Mouse (Mus musculus): ENCODE measurements around the gene Gatb. TPM values are rescaled to one million over a fixed set of nuclear protein-coding genes. Genes with fewer than 3 reads are reported as not detected.

The Gatb gene
- polyA plus RNA-seq, 1 experiment, result 6.7 TPM

DNA sequence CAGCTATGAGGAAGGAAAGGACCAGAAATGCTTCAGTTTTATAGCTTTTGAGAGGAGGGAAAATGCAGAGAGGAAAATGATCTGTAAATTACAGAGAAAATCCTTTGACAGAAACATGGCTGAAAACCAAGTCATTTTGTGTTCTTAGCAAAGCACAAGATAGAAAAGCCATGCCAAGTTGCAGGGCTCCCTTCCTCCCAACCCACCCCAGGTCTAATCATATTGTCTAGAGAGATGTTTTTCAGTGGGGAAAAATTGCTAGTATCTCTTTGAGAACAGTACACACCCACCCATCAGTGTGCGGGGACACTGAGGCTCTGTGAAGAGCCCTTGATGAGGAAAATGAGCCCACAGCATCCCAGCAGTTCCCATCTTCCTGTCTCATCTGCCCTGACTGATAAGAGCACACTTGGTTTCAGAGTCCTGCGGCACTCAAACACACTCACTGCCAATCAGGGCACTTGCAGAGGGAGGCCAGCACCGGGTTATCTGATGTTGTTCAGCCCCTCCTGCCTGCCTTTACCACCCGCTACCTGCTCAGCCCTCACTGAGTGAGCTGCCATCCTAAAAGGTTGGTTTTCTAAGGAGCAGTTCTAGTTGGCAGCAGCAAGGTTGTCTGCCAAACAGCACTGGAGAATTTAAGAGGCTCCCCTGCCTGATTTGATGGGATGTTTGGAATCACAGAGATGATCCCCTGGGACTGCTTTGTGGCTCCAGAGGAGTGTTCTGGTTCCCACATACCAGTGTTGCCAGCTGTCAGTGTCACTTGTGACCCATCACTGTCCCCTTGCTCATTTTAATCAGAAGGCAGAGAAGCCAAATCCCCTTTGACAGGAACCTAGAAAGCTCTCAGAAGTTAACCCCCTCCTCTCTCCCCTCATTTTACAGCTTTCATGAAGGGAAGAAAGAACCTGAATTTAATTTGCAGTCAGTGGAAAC, 79.1 kb downstream of the Gatb start:
- H3K27ac ChIP-seq (ENCODE audit: control insufficient read depth, insufficient read depth, low read depth, low read length, poor library complexity), result no peak overlapping the region
- no peak for TF ChIP-seq CTCF (IDR thresholded peaks at IDR 0.05; ENCODE audit: control insufficient read depth, insufficient read depth, low read length)
- no peak for TF ChIP-seq POLR2A (IDR thresholded peaks at IDR 0.05; ENCODE audit: borderline replicate concordance, control insufficient read depth, low read depth, low read length)
- H3K4me1 ChIP-seq (ENCODE audit: control insufficient read depth, insufficient read depth, low read length), result no peaks in the 10 kb centered on the region
- 63% methylated on average over 4 of the region's 4 CpGs for WGBS
- H3K4me3 ChIP-seq (replicated peaks; ENCODE audit: control insufficient read depth, low read depth, low read length), result no peak overlapping the region

DNA sequence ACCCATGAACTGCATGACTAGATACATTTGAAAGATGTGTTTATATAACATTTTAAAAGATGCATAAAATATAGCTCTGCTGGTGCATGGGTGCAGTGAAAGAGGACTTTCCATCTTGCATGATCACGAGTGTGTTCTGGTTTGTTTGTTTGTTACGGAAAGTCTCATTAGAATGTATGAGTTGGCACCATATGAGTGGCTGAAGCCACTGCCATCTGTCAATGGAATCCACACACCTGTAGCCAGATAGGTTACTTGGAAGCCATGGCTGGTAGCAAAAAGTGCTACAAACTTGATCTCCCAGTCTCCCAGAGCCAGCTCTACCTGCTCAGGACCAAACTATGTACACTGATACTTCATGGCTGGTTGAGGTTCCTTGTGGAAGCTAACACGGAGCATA, 81.6 kb downstream of the Gatb start:
- Histone ChIP-seq H3K4me1 (ENCODE audit: control insufficient read depth, insufficient read depth, low read length) (no peaks in the 10 kb centered on the region), H3K27ac (ENCODE audit: control insufficient read depth, insufficient read depth, low read depth, low read length, poor library complexity) (no peak overlapping the region), H3K4me3 (replicated peaks; ENCODE audit: control insufficient read depth, low read depth, low read length) (no peak overlapping the region)
- no peak for TF ChIP-seq CTCF (IDR thresholded peaks at IDR 0.05; ENCODE audit: control insufficient read depth, insufficient read depth, low read length)
- no peak for TF ChIP-seq POLR2A (IDR thresholded peaks at IDR 0.05; ENCODE audit: borderline replicate concordance, control insufficient read depth, low read depth, low read length)
- WGBS, result 89% methylated on average over 3 of the region's 3 CpGs

DNA sequence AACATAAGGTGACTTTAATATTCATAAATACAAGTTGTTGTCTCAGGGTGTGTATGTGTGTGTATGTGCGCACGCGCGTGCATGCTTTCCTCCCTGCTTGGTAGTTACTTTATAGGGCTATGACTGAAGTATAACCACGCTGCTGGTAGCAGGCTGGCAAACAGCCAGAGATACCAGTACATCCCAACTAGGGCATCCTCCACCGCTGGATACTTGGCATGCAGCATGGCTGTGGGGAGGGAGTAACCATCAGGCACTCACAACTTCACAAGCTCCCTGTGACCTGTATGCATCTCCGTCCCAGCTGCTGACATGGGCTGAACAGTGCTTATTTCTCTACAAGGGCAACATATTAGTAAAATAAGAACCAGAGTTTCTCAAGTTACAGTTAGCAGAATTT, 85.8 kb downstream of the Gatb start:
- H3K4me1 ChIP-seq (ENCODE audit: control insufficient read depth, insufficient read depth, low read length), result no peaks in the 10 kb centered on the region
- H3K27ac ChIP-seq (ENCODE audit: control insufficient read depth, insufficient read depth, low read depth, low read length, poor library complexity), result no peak overlapping the region
- 83% methylated on average over 7 of the region's 7 CpGs for WGBS
- TF ChIP-seq CTCF (IDR thresholded peaks at IDR 0.05; ENCODE audit: control insufficient read depth, insufficient read depth, low read length) (no peak), POLR2A (IDR thresholded peaks at IDR 0.05; ENCODE audit: borderline replicate concordance, control insufficient read depth, low read depth, low read length) (no peak)
- no peak overlapping the region for H3K4me3 ChIP-seq (replicated peaks; ENCODE audit: control insufficient read depth, low read depth, low read length)

GRCm38 (mm10) chr3:85661926-85662813, 88.3 kb downstream of the Gatb start:
- TF ChIP-seq CTCF (IDR thresholded peaks at IDR 0.05; ENCODE audit: control insufficient read depth, insufficient read depth, low read length), result no peak
- no peak for TF ChIP-seq POLR2A (IDR thresholded peaks at IDR 0.05; ENCODE audit: borderline replicate concordance, control insufficient read depth, low read depth, low read length)

DNA sequence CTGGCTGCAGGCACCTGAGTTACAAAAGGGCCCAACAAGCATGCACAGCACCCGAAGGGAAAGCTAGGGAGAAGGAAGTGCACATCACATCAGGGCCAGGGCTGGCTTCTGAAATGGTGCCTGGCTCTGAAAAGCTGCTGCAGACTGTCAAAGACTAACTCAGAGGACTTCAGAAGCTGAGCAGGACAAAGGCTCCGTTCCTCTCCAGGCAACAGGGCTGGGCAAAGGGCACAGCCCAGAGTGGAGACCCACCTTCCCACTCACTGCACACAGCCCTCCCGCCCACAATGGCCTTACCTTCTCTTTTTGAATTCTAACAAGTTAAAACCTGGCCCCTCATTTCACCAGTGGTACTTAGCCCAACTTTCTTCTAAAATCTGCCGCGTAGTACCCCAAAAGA, 89.9 kb downstream of the Gatb start:
- H3K4me1 ChIP-seq (ENCODE audit: control insufficient read depth, insufficient read depth, low read length), result no peaks in the 10 kb centered on the region
- no peak overlapping the region for H3K27ac ChIP-seq (ENCODE audit: control insufficient read depth, insufficient read depth, low read depth, low read length, poor library complexity)
- no peak overlapping the region for H3K4me3 ChIP-seq (replicated peaks; ENCODE audit: control insufficient read depth, low read depth, low read length)
- TF ChIP-seq POLR2A (IDR thresholded peaks at IDR 0.05; ENCODE audit: borderline replicate concordance, control insufficient read depth, low read depth, low read length) (no peak), CTCF (IDR thresholded peaks at IDR 0.05; ENCODE audit: control insufficient read depth, insufficient read depth, low read length) (no peak)
- 74% methylated on average over 5 of the region's 5 CpGs for WGBS

More at GRCm38 (mm10) chr3:85661926-85662813, 88.3 kb downstream of the Gatb start:
- no peak overlapping the region for H3K27ac ChIP-seq (ENCODE audit: control insufficient read depth, insufficient read depth, low read depth, low read length, poor library complexity)
- WGBS, result 80% methylated on average over 10 of the region's 10 CpGs
- H3K4me1 ChIP-seq (ENCODE audit: control insufficient read depth, insufficient read depth, low read length), result no peaks in the 10 kb centered on the region
- H3K4me3 ChIP-seq (replicated peaks; ENCODE audit: control insufficient read depth, low read depth, low read length), result no peak overlapping the region

DNA sequence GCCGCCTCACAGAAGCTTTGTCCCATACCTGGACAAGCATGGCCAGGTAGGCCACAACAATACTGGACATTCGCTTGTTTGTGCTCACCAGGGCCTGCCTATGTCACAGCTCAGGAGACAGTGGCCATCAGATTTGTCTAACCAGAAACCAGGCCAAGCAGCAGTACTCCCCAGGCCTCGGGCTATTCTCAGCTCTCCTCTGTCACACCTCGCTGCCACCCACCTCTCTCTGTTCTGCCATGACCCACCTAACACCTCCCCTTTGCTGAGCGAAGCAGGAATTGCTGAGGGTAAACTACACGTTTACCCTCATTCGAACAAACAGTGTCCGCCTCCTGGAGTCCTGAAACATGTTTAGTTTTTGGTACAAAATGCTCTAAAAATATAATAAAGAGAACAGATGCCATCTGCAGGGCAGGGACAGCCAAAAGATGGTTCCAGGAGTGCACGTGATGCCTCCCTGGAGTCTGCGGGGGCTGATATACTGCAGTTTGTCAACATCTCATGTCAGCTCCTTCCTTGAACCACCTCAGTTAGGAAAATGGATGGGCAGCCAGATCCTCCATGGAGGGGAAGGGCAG, 90.8 kb downstream of the Gatb start:
- TF ChIP-seq CTCF (IDR thresholded peaks at IDR 0.05; ENCODE audit: control insufficient read depth, insufficient read depth, low read length) (no peak), POLR2A (IDR thresholded peaks at IDR 0.05; ENCODE audit: borderline replicate concordance, control insufficient read depth, low read depth, low read length) (no peak)
- H3K27ac ChIP-seq (ENCODE audit: control insufficient read depth, insufficient read depth, low read depth, low read length, poor library complexity), result no peak overlapping the region

DNA sequence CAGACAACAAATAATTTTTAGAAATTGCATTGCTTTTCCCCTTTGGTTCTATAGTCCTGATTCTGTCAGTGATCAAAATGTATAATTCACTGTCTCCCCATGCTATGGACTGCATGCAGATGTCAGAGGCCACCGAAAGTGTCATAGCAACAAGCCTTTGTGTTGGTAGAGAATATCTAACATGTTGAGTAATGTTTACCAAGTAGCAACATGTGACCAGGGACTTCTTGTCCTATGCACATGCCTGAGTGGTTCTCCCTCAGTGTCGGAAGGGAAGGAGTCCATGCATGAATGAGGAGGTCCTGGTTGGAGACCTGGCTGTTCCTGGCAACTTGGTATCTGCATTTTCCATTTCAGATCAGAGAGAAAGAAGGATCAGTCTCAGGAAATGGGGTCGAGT, 92.2 kb downstream of the Gatb start:
- H3K4me3 ChIP-seq (replicated peaks; ENCODE audit: control insufficient read depth, low read depth, low read length), result no peak overlapping the region
- TF ChIP-seq POLR2A (IDR thresholded peaks at IDR 0.05; ENCODE audit: borderline replicate concordance, control insufficient read depth, low read depth, low read length) (no peak), CTCF (IDR thresholded peaks at IDR 0.05; ENCODE audit: control insufficient read depth, insufficient read depth, low read length) (no peak)
- WGBS, result 70% methylated on average over 3 of the region's 3 CpGs

More for the DNA sequence above, 90.8 kb downstream of the Gatb start:
- no peaks in the 10 kb centered on the region for H3K4me1 ChIP-seq (ENCODE audit: control insufficient read depth, insufficient read depth, low read length)
- WGBS, result 76% methylated on average over 10 of the region's 10 CpGs
- H3K4me3 ChIP-seq (replicated peaks; ENCODE audit: control insufficient read depth, low read depth, low read length), result no peak overlapping the region

DNA sequence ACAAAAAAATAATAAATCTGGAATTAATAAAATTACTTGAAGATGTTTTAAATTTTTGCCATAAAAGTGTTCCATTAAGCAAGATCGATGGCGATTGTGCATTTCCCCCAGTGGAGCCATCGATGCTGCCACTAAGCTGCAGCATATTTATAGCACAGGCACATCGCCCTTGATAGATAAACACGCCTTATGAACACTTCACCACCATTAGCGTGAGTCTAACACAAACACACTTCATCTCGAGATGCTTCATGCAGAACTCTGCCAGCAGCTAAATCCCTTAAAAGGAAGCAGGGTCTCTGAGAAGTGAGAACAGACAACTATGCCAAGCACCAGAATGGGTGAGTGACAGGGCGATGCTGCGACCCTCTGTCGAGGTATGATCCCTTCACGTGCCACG, 92.8 kb downstream of the Gatb start:
- WGBS, result 82% methylated on average over 12 of the region's 12 CpGs
- Histone ChIP-seq H3K4me1 (ENCODE audit: control insufficient read depth, insufficient read depth, low read length) (no peaks in the 10 kb centered on the region), H3K27ac (ENCODE audit: control insufficient read depth, insufficient read depth, low read depth, low read length, poor library complexity) (no peak overlapping the region), H3K4me3 (replicated peaks; ENCODE audit: control insufficient read depth, low read depth, low read length) (no peak overlapping the region)
- TF ChIP-seq POLR2A (IDR thresholded peaks at IDR 0.05; ENCODE audit: borderline replicate concordance, control insufficient read depth, low read depth, low read length), result no peak
- TF ChIP-seq CTCF (IDR thresholded peaks at IDR 0.05; ENCODE audit: control insufficient read depth, insufficient read depth, low read length), result no peak

More for the DNA sequence above, 92.2 kb downstream of the Gatb start:
- no peak overlapping the region for H3K27ac ChIP-seq (ENCODE audit: control insufficient read depth, insufficient read depth, low read depth, low read length, poor library complexity)
- H3K4me1 ChIP-seq (ENCODE audit: control insufficient read depth, insufficient read depth, low read length), result no peaks in the 10 kb centered on the region

Data from bone marrow, adult 2 months (tissue).